ENCODE assay signal across 8 mouse cellular contexts in genomic region chr9:20521306-20521957, GRCm38 (mm10). TPM values are rescaled to one million over a fixed set of nuclear protein-coding genes. Genes with fewer than 3 reads are reported as not detected.
A peak's percentile ranks its signal among the peaks of the same experiment; 100 is the strongest.
DNase-seq lines count a peak whose midpoint lies in the region; ATAC-seq lines count a peak whose summit lies in the region.

TSS of gene Zfp266 (minus strand) at chr9:20521417.

- peak within 1 kb of the TSS; percentile 98 for H3K27ac ChIP-seq in intestine, embryonic 14.5 days (ENCODE audit: low read depth)

- H3K9me3 ChIP-seq in intestine, embryonic 14.5 days (ENCODE audit: control insufficient read depth, low read length), result no peaks in the 10 kb centered on the region

- H3K4me3 ChIP-seq in intestine, embryonic 14.5 days (ENCODE audit: low read depth, low read length), result peak within 1 kb of the TSS; percentile 69

- intact Hi-C loops in left cerebral cortex, postnatal 10 days (cut with DNase I), result no loop called here

- H3K36me3 ChIP-seq in intestine, embryonic 14.5 days (ENCODE audit: control insufficient read depth, insufficient read depth, low read length), result peaks cover 21% of the 10 kb centered on the region

- H3K4me2 ChIP-seq in intestine, embryonic 14.5 days (ENCODE audit: low read length), result peak within 1 kb of the TSS; percentile 81

- peak; percentile 96 for ATAC-seq in intestine, embryonic 14.5 days (replicated peaks; ENCODE audit: low FRiP score, low TSS enrichment, low read depth)
- ATAC-seq in megakaryocyte progenitor cell, adult 5-6 weeks (replicated peaks; ENCODE audit: poor library complexity), result peak; percentile 91

- H3K4me1 ChIP-seq in intestine, embryonic 14.5 days (replicated peaks; ENCODE audit: control insufficient read depth, insufficient read depth, low read length), result peaks cover 15% of the 10 kb centered on the region; the same call in 1 of the 2 replicates

- peak; percentile 94 for DNase-seq in adrenal gland, adult 2 months
- DNase-seq in embryo, embryonic 11 days, result peak; percentile 93
- DNase-seq in gastrocnemius, postnatal 25 days, result peak; percentile 87
- DNase-seq in intestine, embryonic 14.5 days (ENCODE audit: low spot score), result peak; percentile 99
- peak; percentile 91 to 95 for DNase-seq in left cerebral cortex, postnatal 10 days (ENCODE audit: extremely low spot score in 1 of 2, low spot score in 2 of 2)
- peak; percentile 95 to 96 for DNase-seq in right cerebral cortex, postnatal 10 days (ENCODE audit: low spot score in 2 of 2)
- DNase-seq in urinary bladder, postnatal 14 days (ENCODE audit: low spot score), result peak; percentile 92

- WGBS in intestine, embryonic 14.5 days, result under 1% methylated on average over 46 of the region's 46 CpGs

- H3K9ac ChIP-seq in intestine, embryonic 14.5 days (ENCODE audit: low read length), result peak within 1 kb of the TSS; percentile 95

- H3K27me3 ChIP-seq in intestine, embryonic 14.5 days (replicated peaks; ENCODE audit: control insufficient read depth, insufficient read depth, low read length), result no peaks in the 10 kb centered on the region

RNA-seq across cellular contexts. Expression of gene Zfp266, which starts in this region (rescaled TPM):
- total RNA-seq in adrenal gland, adult 2 months (2021), result 10 to 100 TPM; 36.4 to 39.4 TPM
- polyA plus RNA-seq in adrenal gland, adult 2 months (2012; rRNA removed), result 1.1 and 1.3 TPM in 2 replicates
- 10 to 100 TPM; 14.2 to 14.7 TPM for total RNA-seq in gastrocnemius, postnatal 25 days (2021)
- 66.7 and 73.6 TPM in 2 replicates for polyA plus RNA-seq in intestine, embryonic 14.5 days (2014; fragmentation: Nextera tagmentation; extraction: Ambion mirVana)
- total RNA-seq in left cerebral cortex, postnatal 10 days (2021), result 10 to 100 TPM; 54.4 to 56.7 TPM
- total RNA-seq in megakaryocyte progenitor cell, adult 5-6 weeks (2015), result 40.6 and 48.8 TPM in 2 replicates
- total RNA-seq in megakaryocyte progenitor cell, adult 5-6 weeks (2017), result 34.6 and 43.3 TPM in 2 replicates

Comparison
In these comparisons a context has a peak if more than half of its experiments do, and no peak if none do; other contexts are left out.
1. Peak in every context shown above with its lines: DNase-seq, ATAC-seq, H3K4me3 ChIP-seq and H3K27ac ChIP-seq.
2. RNA of gene Zfp266 (polyA plus RNA-seq): 66.7 to 73.6 TPM in intestine, embryonic 14.5 days; 1.1 to 1.3 TPM in adrenal gland, adult 2 months; every median in the first group is over 10 times any median in the second.